Mouse (Mus musculus) naive thymus-derived CD4-positive, alpha-beta T cell, adult 2 months (primary cell): ENCODE results near the gene Gps2.

ENCODE experiments used
- DNase-seq: peaks from one replicate; pipeline ENCODE4 v3.0.0-alpha.2; 2011; ENCODE audit warnings: low read depth

Gps2 gene

DNA sequence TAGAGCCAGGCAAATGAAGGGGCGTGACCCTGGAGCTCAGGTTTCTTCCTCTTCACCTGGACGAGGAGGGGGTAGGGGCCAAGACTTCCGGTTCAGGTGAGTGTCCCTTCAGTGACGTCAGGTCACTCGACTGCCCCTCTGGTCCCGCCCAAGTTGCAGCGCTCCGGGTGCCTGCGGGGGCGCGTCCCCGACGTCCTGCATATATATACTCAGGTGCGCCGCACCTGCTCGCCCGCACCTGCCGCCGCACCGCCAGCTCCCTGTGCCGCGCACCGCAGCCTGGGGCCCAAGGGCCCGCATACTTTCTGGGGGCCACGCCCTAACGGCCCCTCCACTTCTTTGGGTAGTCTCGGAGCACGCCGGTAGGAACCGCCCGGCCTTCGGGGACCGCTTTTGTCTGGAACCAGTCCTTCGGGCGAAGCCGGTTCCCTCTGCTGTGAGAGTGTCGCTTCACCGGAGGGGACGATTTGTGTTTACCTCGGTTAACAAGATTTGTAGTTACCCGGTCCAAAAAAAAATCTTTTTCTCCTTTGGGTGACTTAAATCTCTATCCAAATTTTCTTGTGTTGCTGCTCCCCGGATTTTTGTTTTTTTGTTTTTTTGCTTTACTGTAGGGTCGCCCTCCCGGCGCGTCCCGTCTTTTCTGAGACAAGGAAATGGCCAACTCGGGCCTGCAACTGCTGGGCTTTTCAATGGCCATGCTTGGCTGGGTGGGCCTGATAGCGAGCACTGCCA, 51.8 kb downstream of the Gps2 start:
- no peak for DNase-seq
